Mouse (Mus musculus) ES-Bruce4 (cell line): ENCODE measurements at regions not wholly inside any gene's neighbourhood (a gene's known extent, or its start where the extent isn't known, plus 50 kb on each side); places are given as distances from the start of the nearest gene placed in this dataset.

Source experiments
- CTCF ChIP-seq: IDR thresholded peaks from one replicate; pipeline ENCODE4 v1.8.1; 2011; ENCODE audit warnings: low read depth, low read length
- POLR2A ChIP-seq: IDR thresholded peaks from one replicate; pipeline ENCODE4 v1.8.1; 2011; ENCODE audit warnings: low read length; ENCODE audit not compliant: insufficient read depth

DNA sequence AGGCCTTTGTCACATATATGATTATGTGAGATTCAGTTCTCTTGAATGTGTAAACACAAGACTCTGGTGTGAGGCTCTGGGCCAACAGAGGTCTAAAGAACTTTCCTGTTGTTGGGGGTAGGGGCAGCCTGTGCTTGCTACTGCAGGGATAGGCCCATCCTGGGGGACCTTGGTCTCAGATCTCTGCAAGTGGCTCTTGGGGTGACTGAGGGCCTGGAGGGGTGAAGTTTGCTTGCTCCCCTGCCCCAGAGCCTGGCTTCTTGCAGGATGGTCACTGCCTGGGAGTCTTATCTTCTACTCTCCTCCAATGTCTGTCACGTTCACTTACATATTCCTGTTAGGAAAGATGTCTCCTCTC is 121.8 kb upstream of the Arhgap5 start:
- TF ChIP-seq CTCF (no peak), POLR2A (no peak)
